Mouse (Mus musculus): ENCODE results near the gene Sptb.

Gene Sptb

GRCm38 (mm10) chr12:76545786-76546370 is 164.5 kb downstream of the Sptb start:
- ATAC-seq (ENCODE audit: low TSS enrichment), result peak; percentile 88

GRCm38 (mm10) chr12:76541879-76542278 is 168.5 kb downstream of the Sptb start:
- ATAC-seq (ENCODE audit: low TSS enrichment), result no peak

DNA sequence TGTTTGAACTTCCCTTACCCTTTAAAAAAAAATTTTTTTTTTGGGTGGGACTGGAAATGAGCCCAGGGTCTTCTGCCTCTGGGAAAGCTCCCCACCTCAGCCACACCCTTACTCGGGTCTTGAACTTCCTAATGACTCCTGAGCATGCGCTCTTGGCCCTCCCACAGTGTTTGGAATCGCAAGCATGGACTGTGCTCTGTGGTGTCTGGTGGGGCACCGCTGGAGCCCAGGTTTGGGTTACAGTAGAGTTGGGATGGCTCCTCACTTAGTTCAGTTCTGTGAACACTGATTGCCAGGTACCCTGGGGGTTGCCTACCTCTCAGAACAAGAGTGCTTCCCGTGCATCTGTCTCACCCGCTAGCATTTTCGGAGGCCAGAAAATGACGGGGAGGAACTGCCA is 168.9 kb downstream of the Sptb start:
- ATAC-seq (ENCODE audit: low TSS enrichment), result no peak

- no peak for ATAC-seq (ENCODE audit: low TSS enrichment)
These were observed 169.6 kb downstream of the Sptb start for GRCm38 (mm10) chr12:76540701-76541221.

GRCm38 (mm10) chr12:76540169-76540568 is 170.2 kb downstream of the Sptb start:
- ATAC-seq (ENCODE audit: low TSS enrichment), result no peak

DNA sequence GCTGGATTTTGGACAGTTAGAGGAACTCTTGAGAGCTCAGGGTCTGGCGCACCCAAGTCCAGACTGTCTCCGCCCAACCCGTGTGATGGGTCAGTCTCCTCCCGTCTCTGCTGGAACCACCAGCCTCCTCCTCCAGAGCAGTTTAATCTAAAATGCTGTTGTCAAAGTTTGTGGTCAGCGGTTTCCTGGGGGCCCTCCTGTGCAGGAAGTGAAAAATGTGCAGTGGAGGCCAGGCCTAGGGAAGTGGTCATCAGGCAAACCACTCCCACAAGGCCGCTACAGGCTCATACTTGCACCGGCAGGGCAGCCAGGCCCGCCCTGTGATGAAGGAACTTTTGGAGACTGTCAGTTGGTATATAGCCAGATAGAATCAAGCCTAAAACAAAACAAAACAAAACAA is 172.9 kb downstream of the Sptb start:
- no peak for ATAC-seq (ENCODE audit: low TSS enrichment)

DNA sequence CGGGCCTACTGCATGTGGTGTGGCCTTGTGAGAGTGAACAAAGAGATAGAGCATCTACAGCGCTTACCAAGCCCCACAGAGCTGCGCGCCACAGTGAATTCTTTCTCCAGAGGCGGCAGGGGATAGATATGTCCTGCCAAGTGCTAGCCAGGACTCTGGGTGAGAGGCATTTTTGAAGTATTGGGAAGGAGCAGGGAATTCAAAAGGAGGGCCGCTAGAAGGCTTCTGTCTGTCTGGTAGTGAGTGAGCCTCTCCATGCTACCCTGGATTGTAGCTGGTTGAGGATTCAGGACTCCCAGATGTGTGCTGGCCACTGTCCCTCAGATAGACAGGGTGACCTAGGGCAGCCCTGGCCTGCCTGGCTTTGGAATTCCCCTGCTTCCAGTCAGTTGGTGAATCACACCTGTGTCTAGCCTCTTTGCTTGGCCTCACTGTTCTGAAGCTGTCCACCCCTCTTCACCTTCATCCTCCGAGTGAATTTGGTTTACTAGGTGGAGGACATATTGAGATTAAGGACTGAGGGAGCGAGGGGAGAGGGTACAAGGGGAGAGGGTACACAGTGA is 173.7 kb downstream of the Sptb start:
- ATAC-seq (ENCODE audit: low TSS enrichment), result no peak

DNA sequence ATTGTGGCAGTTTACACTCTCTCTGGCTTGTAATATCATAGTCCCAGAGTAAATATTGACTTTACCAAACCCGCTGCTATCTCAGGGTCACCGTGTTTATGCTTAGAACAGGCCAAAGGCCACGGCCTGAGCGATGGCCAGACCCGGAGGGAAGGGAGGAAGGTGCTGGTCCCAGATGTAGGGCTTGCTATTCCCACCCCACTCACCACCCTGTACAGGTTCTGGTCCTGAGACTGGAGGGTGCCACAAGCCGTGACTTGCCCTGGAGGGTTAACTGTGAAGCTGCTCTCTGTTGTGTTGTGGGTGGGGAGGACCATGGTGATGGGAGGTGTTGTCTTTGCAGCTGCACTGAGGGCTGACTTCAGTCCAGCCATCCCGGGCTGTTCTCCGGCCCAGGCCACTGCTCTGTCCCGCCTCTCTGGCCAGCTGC is 174.9 kb downstream of the Sptb start:
- ATAC-seq (ENCODE audit: low TSS enrichment), result peak; percentile 61

GRCm38 (mm10) chr12:76534641-76535283 is 175.6 kb downstream of the Sptb start:
- ATAC-seq (ENCODE audit: low TSS enrichment), result no peak

DNA sequence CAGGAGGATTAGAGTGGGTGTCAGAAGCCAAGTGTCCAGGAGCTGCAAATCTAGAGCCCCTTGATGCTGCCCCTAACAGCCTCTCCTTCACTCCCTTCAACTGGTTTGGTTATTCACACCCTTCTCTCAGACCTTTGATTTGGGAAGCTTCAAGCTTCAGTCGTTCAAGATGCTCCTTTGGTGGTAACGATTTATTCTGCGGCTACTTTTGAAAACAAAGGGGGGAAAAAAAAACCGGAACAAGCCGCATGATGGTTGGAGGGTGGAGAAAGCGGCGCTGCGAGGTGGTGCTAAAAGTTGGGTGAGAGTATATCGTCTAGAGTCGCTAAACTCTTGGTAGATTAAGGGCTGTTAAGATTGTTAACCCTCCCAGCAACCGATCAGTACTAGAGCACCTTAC is 176.1 kb downstream of the Sptb start:
- ATAC-seq (ENCODE audit: low TSS enrichment), result 0 out of 2 replicates have a peak, but pooled peaks have one; percentile 6

DNA sequence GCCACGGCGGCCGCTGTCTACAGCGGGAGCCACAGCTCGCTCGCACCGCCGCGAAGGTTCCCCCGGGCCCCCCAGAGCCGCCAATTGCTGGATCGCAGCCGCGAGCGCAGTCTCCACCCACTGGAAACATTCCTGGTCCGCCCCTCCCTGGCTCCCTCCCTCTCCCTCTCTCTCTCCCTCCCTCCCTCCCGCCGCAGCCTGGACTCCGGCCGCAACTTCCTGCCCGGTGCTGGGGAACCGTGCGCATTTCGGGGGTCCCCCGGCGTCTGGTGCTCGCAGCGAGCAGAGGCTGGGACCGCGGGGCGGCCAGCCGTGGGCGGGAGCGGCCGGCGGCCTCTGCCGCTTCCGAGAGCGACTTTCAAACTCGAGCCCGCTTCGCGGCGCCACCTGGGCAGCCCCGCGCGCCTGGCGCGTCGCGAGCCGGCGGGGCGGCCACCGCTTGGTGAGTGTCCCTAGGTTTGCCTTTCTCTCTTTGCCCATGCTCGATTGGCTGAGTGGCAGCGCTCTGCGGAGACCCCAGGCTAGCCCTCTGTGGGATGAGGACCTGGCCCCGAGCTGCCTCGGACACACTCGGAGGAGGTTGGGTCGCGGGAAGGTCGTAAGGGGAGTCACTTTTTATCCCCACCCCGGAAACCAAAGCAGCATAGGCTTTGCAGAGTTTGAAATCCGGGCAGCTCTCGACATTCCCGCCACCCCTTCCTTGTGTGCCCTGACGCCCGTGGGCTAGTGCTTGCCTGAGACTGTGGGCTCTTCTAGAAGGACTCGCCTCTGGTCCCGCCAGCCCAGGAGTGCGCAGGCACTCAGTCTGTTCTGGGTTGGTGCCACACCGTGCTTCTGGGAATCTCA is 176.7 kb downstream of the Sptb start:
- peak; percentile 23 for ATAC-seq (ENCODE audit: low TSS enrichment)

DNA sequence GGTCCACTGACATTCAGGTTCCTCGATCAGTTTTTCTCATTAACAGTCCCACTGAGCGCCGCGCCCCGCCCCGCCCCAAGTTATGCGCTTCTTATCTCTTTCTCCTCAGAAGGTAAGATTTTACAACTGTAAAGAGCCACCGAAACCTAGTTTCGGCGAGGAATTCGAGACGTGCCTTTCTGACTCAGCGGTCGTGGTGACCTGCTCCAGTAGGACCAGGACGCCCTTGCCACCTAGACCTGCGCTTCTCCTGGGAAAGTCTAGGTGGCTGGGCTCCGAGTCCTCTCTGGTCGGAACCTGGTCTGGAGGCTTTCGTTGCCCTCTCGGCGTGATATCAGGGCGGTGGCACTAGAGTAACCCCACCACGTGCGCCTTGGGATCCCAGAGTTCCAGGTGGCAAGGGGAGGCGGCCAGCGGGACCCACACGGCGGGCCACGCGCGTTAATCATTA is 177.4 kb downstream of the Sptb start:
- peak; percentile 15; the same call in 1 of the 2 replicates for ATAC-seq (ENCODE audit: low TSS enrichment)

DNA sequence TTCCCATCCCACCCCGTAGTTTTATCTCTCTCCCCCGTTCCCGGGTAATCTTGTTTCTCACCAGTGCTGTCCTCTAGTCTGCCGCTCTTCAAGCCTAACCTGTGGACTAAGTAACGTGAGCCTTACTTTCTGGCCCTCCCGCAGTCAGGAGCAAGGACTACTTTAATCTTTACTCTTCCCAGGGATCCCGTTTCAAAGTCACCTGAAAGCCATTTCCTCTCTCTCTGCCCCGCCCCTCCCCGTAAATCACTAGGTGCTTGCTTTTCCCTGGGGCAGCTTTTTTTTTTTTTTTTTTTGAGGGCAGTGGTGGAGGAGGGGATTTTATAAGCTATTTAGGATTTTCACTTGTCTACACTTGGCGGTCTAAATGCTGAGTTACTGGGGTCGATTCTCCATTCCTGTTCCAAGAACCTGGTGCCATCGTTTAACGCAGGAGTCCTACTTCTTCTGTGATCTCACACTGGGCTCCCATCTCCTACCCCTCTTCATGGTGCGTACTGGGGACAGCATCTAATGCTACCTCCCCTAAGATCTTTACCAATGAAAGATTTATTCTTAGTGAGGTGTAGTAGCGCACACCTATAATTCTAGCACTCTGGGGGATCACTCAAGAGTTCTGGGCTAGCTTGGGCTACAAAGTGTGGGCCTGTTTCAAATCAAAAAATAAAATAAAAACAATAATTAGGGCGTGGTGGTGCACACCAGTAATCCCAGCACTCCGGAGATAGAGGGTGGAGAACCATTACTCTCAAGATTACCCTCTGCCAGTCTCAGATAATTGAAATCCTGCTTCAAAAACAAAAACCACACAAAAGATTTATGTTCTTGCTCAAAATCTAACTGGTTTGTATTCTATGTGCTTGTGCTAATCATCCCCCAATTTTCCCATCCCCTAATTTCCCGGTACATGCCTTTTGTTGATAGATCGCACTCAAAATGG is 178.1 kb downstream of the Sptb start:
- ATAC-seq (ENCODE audit: low TSS enrichment), result no peak

- ATAC-seq (ENCODE audit: low TSS enrichment), result no peak
These were observed 179.7 kb downstream of the Sptb start, which contains the start of gene Plekhg3 for GRCm38 (mm10) chr12:76530580-76531139. TSS of gene Plekhg3 (plus strand) at chr12:76530891.

All from frontal cortex, adult (tissue).